Mouse (Mus musculus) lung, postnatal 0 days (tissue): ENCODE results near the gene Mymk.

ENCODE experiments used
- CTCF ChIP-seq: IDR thresholded peaks from 2 replicates; pipeline ENCODE4 v1.5.1; 2016; ENCODE audit warnings: antibody characterized with exemption, mild to moderate bottlenecking
- EP300 ChIP-seq: IDR thresholded peaks from 2 replicates; pipeline ENCODE4 v1.6.1; 2016; ENCODE audit warnings: antibody characterized with exemption, mild to moderate bottlenecking, control low read depth

- no peak for TF ChIP-seq EP300
- TF ChIP-seq CTCF, result no peak
These were observed 2.3 kb downstream of the Mymk start for GRCm38 (mm10) chr2:27069646-27070045.
